Mouse (Mus musculus): ENCODE measurements around the gene Gzf1.

Gene Gzf1

GRCm38 (mm10) chr2:148698571-148698970, 17.7 kb downstream of the Gzf1 start:
- CTCF ChIA-PET, result no interaction called here

- CTCF ChIA-PET, result interaction anchor here (0.6 kb wide), 1 partner anchor 583 kb away, joined by 5 read pairs; no protein-coding TSS in a partner anchor
Observed at GRCm38 (mm10) chr2:148706409-148707201, 25.8 kb downstream of the Gzf1 start.

- CTCF ChIA-PET, result no interaction called here
Observed at GRCm38 (mm10) chr2:148707202-148707530, 26.3 kb downstream of the Gzf1 start.

- CTCF ChIA-PET, result no interaction called here
Observed at GRCm38 (mm10) chr2:148712326-148712725, 31.5 kb downstream of the Gzf1 start.

GRCm38 (mm10) chr2:148717072-148717471, 36.2 kb downstream of the Gzf1 start:
- CTCF ChIA-PET, result no interaction called here

GRCm38 (mm10) chr2:148719271-148719995, 38.6 kb downstream of the Gzf1 start:
- CTCF ChIA-PET, result no interaction called here

GRCm38 (mm10) chr2:148731614-148732326, 50.9 kb downstream of the Gzf1 start:
- CTCF ChIA-PET, result no interaction called here

GRCm38 (mm10) chr2:148732327-148733000, 51.6 kb downstream of the Gzf1 start, which contains the start of gene Napb:
Napb (minus strand) TSS chr2:148732467.
- CTCF ChIA-PET, result no interaction called here
